Mouse (Mus musculus) CD4-positive, CD25-positive, alpha-beta regulatory T cell, adult 9 weeks (primary cell): ENCODE data around the gene AI182371. TPM values are rescaled to one million over a fixed set of nuclear protein-coding genes. Genes with fewer than 3 reads are reported as not detected.

Experiments used
- polyA plus RNA-seq: library from polyadenylated mRNA; unstranded; fragments of 100-300 nt; shearing (Covaris generic); gene quantifications from one replicate; pipeline ENCODE4 v1.2.1, GENCODE M21; 2017

Gene AI182371
- 3.1 TPM for polyA plus RNA-seq

DNA sequence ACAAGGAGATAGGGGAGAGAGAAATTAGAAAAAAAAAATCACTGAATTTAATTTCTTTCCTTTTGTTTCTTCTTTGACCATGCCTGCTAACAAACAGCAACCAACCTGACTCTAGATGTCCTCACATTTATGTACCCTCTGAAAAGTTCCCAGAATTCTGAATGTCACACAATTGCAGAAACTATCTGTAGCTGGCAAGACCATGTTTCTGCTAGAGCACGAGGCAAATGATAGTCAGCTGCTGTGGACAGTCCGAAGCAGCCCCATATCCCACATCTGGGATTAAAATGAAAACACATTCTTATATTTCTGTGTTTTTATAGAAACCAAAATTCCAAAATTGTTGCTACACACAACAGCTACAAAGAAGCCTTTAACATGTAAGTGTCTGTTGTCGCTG is at the start of gene AI182371:
Gene AI182371 (minus strand): TSS at position 101 of the 400 bp plus-strand sequence.

DNA sequence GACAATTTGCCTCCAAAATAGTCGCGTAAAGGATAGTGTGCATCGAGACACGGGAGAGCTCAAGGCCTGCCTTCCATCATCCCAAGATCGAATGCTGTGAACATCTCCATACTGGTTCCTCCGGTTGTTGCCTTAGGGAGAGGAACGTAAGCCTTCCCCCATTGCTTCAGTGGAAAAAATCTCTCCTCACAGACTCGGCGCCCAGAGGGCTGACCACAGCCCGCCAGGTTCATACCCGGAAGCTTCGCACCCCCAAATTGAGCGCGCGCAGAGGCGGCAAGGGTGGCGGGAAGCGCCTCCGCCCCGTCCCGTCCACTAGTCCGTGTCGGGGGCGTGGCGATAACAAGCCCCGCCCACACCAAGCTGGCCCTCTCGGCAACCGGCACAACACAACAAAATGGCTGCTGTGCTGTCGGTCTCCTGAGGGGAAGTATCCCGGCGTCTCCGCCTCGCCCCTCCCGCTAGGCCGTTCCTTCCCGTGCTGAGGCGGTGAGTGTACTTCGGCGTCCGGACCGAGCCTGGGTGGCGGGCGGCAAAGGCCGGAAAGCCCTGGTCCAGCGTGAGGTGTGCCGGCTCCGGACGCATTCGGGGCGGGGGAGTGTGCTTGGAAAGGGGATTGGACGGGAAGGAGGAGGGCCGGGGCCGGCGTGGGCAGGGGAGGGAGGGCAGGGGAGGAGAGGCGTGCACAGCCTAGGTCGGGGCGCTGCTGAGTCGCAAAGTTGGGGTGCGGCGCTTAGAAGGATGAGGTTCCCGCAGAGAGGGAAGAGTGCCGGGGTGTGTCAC is 8.0 kb upstream of the AI182371 start, which contains the start of gene Cntrl:
Gene Cntrl (plus strand): TSS at position 352 of the 783 bp plus-strand sequence.

DNA sequence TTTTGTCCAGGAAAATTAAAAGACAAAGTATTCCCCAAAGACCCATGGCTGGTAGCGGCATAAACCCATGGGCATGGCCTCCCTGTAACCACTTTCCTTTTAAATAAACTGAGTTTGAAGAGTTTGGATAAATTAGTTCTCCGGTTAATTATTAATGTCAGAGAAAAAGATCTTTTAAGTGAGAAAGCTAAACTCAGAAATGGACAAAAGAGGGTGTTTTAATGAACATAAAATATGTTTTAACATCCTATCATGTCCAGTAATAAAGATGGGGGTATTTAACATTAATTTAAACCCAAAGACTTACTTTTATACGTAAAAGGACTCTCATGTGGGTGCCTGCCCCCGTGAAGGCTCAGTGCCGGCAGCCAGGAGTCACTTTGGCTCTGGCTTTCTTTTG is 40.0 kb downstream of the AI182371 start, which contains the start of gene Hc:
Gene Hc (minus strand): TSS at position 101 of the 400 bp plus-strand sequence.

Other genes starting within 250 kb of the AI182371 start
- gene Cutal, start 227.1 kb downstream of the AI182371 start, polyA plus RNA-seq = not detected
- 52.0 TPM for gene Psmd5, start 226.6 kb downstream of the AI182371 start, polyA plus RNA-seq
- gene Phf19, start 187.5 kb downstream of the AI182371 start, polyA plus RNA-seq = 1.1 TPM
- gene Traf1, start 139.8 kb downstream of the AI182371 start, polyA plus RNA-seq = 450 TPM
- 0.77 TPM for gene Hc, start 40.1 kb downstream of the AI182371 start, polyA plus RNA-seq
- gene Cntrl, start 7.9 kb upstream of the AI182371 start, polyA plus RNA-seq = 144 TPM
- 107 TPM for gene Rab14, start 99.6 kb upstream of the AI182371 start, polyA plus RNA-seq
- gene Gsn, start 154.8 kb upstream of the AI182371 start, polyA plus RNA-seq = 37.1 TPM
- gene Stom, start 235.4 kb upstream of the AI182371 start, polyA plus RNA-seq = 5.6 TPM